Mouse (Mus musculus) regulatory T cell (primary cell): Measurements from ENCODE around the gene Coro1c.

Source experiments
- in situ Hi-C: fragments of 300-600 bp; cut with MboI, MseI; formaldehyde crosslinking; loops from one replicate; pipeline ENCODE4 v1.15.1; 2025; ENCODE audit warnings: high pct_unique_total_duplicates

The Coro1c gene

GRCm38 (mm10) chr5:113887132-113887531 lies 21.4 kb downstream of the Coro1c start:
- in situ Hi-C loops: no loop called here

GRCm38 (mm10) chr5:113885623-113886022 lies 22.9 kb downstream of the Coro1c start:
- in situ Hi-C loops: no loop called here

GRCm38 (mm10) chr5:113884750-113885149 lies 23.8 kb downstream of the Coro1c start:
- in situ Hi-C loops: no loop called here

- in situ Hi-C loops: no loop called here
These were observed 25.2 kb downstream of the Coro1c start for GRCm38 (mm10) chr5:113883384-113883771.

- in situ Hi-C loops: no loop called here
These were observed 25.8 kb downstream of the Coro1c start for GRCm38 (mm10) chr5:113882566-113883383.

GRCm38 (mm10) chr5:113881136-113881535 lies 27.4 kb downstream of the Coro1c start:
- in situ Hi-C loops: no loop called here

- in situ Hi-C loops: loop anchor here (5.0 kb wide), 1 partner anchor 933 kb away; no protein-coding TSS in a partner anchor
These were observed 29.5 kb downstream of the Coro1c start for GRCm38 (mm10) chr5:113878943-113879617.

- in situ Hi-C loops: loop anchor here (5.0 kb wide), 1 partner anchor 935 kb away; no protein-coding TSS in a partner anchor
These were observed 31.0 kb downstream of the Coro1c start for GRCm38 (mm10) chr5:113877565-113877964.

- in situ Hi-C loops: loop anchor here (5.0 kb wide), 1 partner anchor 936 kb away; no protein-coding TSS in a partner anchor
These were observed 32.4 kb downstream of the Coro1c start for GRCm38 (mm10) chr5:113876176-113876575.

GRCm38 (mm10) chr5:113875625-113876024 lies 32.9 kb downstream of the Coro1c start:
- in situ Hi-C loops: loop anchor here (5.0 kb wide), 1 partner anchor 937 kb away; no protein-coding TSS in a partner anchor

GRCm38 (mm10) chr5:113874063-113875024 lies 34.2 kb downstream of the Coro1c start:
- in situ Hi-C loops: loop anchor here (5.0 kb wide), 1 partner anchor 938 kb away; no protein-coding TSS in a partner anchor

GRCm38 (mm10) chr5:113872936-113873912 lies 35.3 kb downstream of the Coro1c start:
- in situ Hi-C loops: no loop called here

- in situ Hi-C loops: no loop called here
These were observed 36.5 kb downstream of the Coro1c start for GRCm38 (mm10) chr5:113871903-113872548.

- in situ Hi-C loops: no loop called here
These were observed 38.0 kb downstream of the Coro1c start for GRCm38 (mm10) chr5:113870393-113871040.

- in situ Hi-C loops: no loop called here
These were observed 39.4 kb downstream of the Coro1c start for GRCm38 (mm10) chr5:113869132-113869531.

- in situ Hi-C loops: no loop called here
These were observed 43.6 kb downstream of the Coro1c start for GRCm38 (mm10) chr5:113864992-113865391.

GRCm38 (mm10) chr5:113863994-113864393 lies 44.6 kb downstream of the Coro1c start:
- in situ Hi-C loops: no loop called here

- in situ Hi-C loops: no loop called here
These were observed 46.1 kb downstream of the Coro1c start for GRCm38 (mm10) chr5:113862418-113862817.

GRCm38 (mm10) chr5:113861294-113861693 lies 47.3 kb downstream of the Coro1c start:
- in situ Hi-C loops: no loop called here
